Mouse (Mus musculus): ENCODE measurements around the gene Gm10037.
"Not testable (repeated sequence)": the region's sequence is repeated elsewhere in the genome, so short reads cannot be mapped to it uniquely, and the experiment has no call there.

Gm10037 gene

GRCm38 (mm10) chr13:67830911-67831336, at the start of gene Gm10037:
Gene Gm10037, plus strand, starts transcription at chr13:67831106.
- DNase-seq (ENCODE audit: low spot score) = no peak

- no peak for DNase-seq (ENCODE audit: low spot score)
Observed at GRCm38 (mm10) chr13:67791921-67792455, 38.9 kb upstream of the Gm10037 start.

GRCm38 (mm10) chr13:67798618-67799017, 32.3 kb upstream of the Gm10037 start:
- DNase-seq (ENCODE audit: low spot score) = no peak

- not testable (repeated sequence) for DNase-seq (ENCODE audit: low spot score)
Observed at GRCm38 (mm10) chr13:67799151-67799550, 31.8 kb upstream of the Gm10037 start.

GRCm38 (mm10) chr13:67811651-67812210, 19.2 kb upstream of the Gm10037 start:
- DNase-seq (ENCODE audit: low spot score) = no peak

- DNase-seq (ENCODE audit: low spot score) = no peak
Observed at GRCm38 (mm10) chr13:67812961-67813709, 17.8 kb upstream of the Gm10037 start.

- no peak for DNase-seq (ENCODE audit: low spot score)
Observed at GRCm38 (mm10) chr13:67813710-67814660, 16.9 kb upstream of the Gm10037 start, which contains the start of gene Zfp273. Gene Zfp273, plus strand, starts transcription at chr13:67813740.

GRCm38 (mm10) chr13:67818636-67819035, 12.3 kb upstream of the Gm10037 start:
- no peak for DNase-seq (ENCODE audit: low spot score)

- DNase-seq (ENCODE audit: low spot score) = not testable (repeated sequence)
Observed at GRCm38 (mm10) chr13:67833137-67833536, 2.2 kb downstream of the Gm10037 start.

GRCm38 (mm10) chr13:67843775-67844118, 12.8 kb downstream of the Gm10037 start:
- no peak for DNase-seq (ENCODE audit: low spot score)

GRCm38 (mm10) chr13:67844119-67844852, 13.4 kb downstream of the Gm10037 start:
- DNase-seq (ENCODE audit: low spot score) = no peak

- no peak for DNase-seq (ENCODE audit: low spot score)
Observed at GRCm38 (mm10) chr13:67844853-67845194, 13.9 kb downstream of the Gm10037 start.

- no peak for DNase-seq (ENCODE audit: low spot score)
Observed at GRCm38 (mm10) chr13:67850361-67850760, 19.5 kb downstream of the Gm10037 start.

GRCm38 (mm10) chr13:67853130-67853529, 22.2 kb downstream of the Gm10037 start:
- DNase-seq (ENCODE audit: low spot score) = no peak

GRCm38 (mm10) chr13:67853983-67854382, 23.1 kb downstream of the Gm10037 start:
- no peak for DNase-seq (ENCODE audit: low spot score)

- DNase-seq (ENCODE audit: low spot score) = no peak
Observed at GRCm38 (mm10) chr13:67857317-67857716, 26.4 kb downstream of the Gm10037 start.

GRCm38 (mm10) chr13:67862508-67862907, 31.6 kb downstream of the Gm10037 start:
- DNase-seq (ENCODE audit: low spot score) = no peak

- no peak for DNase-seq (ENCODE audit: low spot score)
Observed at GRCm38 (mm10) chr13:67863026-67863425, 32.1 kb downstream of the Gm10037 start, which contains the start of gene BC048507. Gene BC048507, plus strand, starts transcription at chr13:67863326.

GRCm38 (mm10) chr13:67864764-67865350, 34.0 kb downstream of the Gm10037 start:
- DNase-seq (ENCODE audit: low spot score) = no peak

GRCm38 (mm10) chr13:67867899-67868298, 37.0 kb downstream of the Gm10037 start:
- DNase-seq (ENCODE audit: low spot score) = no peak

- DNase-seq (ENCODE audit: low spot score) = not testable (repeated sequence)
Observed at GRCm38 (mm10) chr13:67876049-67876698, 45.3 kb downstream of the Gm10037 start.

Data from urinary bladder, postnatal 10 days (tissue).